Comparison of ENCODE assay signal across 17 mouse cellular contexts in the genomic region with DNA sequence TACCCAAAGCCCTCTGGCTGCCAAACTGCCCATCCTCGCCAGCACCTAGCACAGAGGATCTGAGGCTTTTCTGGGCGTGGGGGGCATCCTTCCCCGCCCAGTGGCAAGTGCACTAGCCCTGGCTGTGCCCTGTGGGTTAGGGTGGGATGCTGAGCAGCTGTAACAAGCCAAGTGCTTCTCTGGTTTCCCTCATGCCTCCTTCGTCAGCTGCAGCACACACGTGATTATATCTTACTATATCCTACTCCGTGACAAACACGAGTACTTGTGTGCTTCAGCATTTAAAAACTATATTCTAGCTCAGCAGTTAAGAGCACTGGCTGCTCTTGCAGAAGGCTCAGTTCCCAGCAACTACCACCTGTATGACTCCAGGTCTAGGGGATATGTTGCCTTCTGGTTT. TPM values are rescaled to one million over a fixed set of nuclear protein-coding genes. Genes with fewer than 3 reads are reported as not detected.
DNase-seq lines count a peak whose midpoint lies in the region; ATAC-seq lines count a peak whose summit lies in the region.
"Had no signal": no experiment of that assay in that cellular context is flagged by ENCODE, and none has a peak within 500 bp of the region (broad histone marks: within the 10 kb centered on the region; RNA-seq: fewer than 3 reads in every experiment).

No protein-coding gene starts in this region.

- H3K27ac ChIP-seq in kidney, embryonic 15.5 days: peak overlapping the region; percentile 78
- 0 out of 2 replicates have a peak overlapping the region, but pooled peaks have one; percentile 8 for H3K27ac ChIP-seq in embryonic facial prominence, embryonic 13.5 days
- H3K27ac ChIP-seq in stomach, embryonic 15.5 days: peak overlapping the region; percentile 65; the same call in 1 of the 2 replicates
- H3K27ac ChIP-seq: gastrocnemius, adult 2 months; heart, adult 2 months; neural tube, embryonic 12.5 days had no signal

- no peak overlapping the region for H3K9ac ChIP-seq in kidney, embryonic 15.5 days
- H3K9ac ChIP-seq in embryonic facial prominence, embryonic 13.5 days: no peak overlapping the region
- no peak overlapping the region for H3K9ac ChIP-seq in stomach, embryonic 15.5 days
- H3K9ac ChIP-seq: embryonic facial prominence, embryonic 12.5 days; forebrain, postnatal 0 days; hindbrain, embryonic 12.5 days; liver, postnatal 0 days; neural tube, embryonic 12.5 days had no signal

- H3K4me3 ChIP-seq in kidney, embryonic 15.5 days (replicated peaks): no peak overlapping the region
- no peak overlapping the region for H3K4me3 ChIP-seq in embryonic facial prominence, embryonic 13.5 days
- no peak overlapping the region for H3K4me3 ChIP-seq in stomach, embryonic 15.5 days (replicated peaks)
- H3K4me3 ChIP-seq: embryonic facial prominence, embryonic 12.5 days; gastrocnemius, adult 2 months; heart, adult 2 months; hindbrain, embryonic 12.5 days; neural tube, embryonic 12.5 days had no signal

- 76% methylated on average over 7 of the region's 7 CpGs for WGBS in kidney, embryonic 15.5 days
- WGBS in embryonic facial prominence, embryonic 13.5 days: 62% methylated on average over 7 of the region's 7 CpGs
- 79% methylated on average over 7 of the region's 7 CpGs for WGBS in stomach, embryonic 15.5 days

- H3K9me3 ChIP-seq in kidney, embryonic 15.5 days (replicated peaks): no peaks in the 10 kb centered on the region
- H3K9me3 ChIP-seq in embryonic facial prominence, embryonic 13.5 days: no peaks in the 10 kb centered on the region
- no peaks in the 10 kb centered on the region for H3K9me3 ChIP-seq in stomach, embryonic 15.5 days
- H3K9me3 ChIP-seq: embryonic facial prominence, embryonic 12.5 days; hindbrain, embryonic 12.5 days; neural tube, embryonic 12.5 days had no signal

- no peak for ATAC-seq in kidney, embryonic 15.5 days (replicated peaks; ENCODE audit: low FRiP score)
- no peak for ATAC-seq in embryonic facial prominence, embryonic 13.5 days (ENCODE audit: insufficient number of reproducible peaks, insufficient read depth, low FRiP score, low TSS enrichment, low read depth)
- no peak for ATAC-seq in stomach, embryonic 15.5 days (ENCODE audit: insufficient read depth, low FRiP score, low read depth)
- ATAC-seq: forebrain, postnatal 0 days; liver, postnatal 0 days had no signal

- H3K4me2 ChIP-seq in kidney, embryonic 15.5 days: no peak overlapping the region
- H3K4me2 ChIP-seq in embryonic facial prominence, embryonic 13.5 days: no peak overlapping the region
- H3K4me2 ChIP-seq in stomach, embryonic 15.5 days: no peak overlapping the region

- no peaks in the 10 kb centered on the region for H3K27me3 ChIP-seq in kidney, embryonic 15.5 days
- H3K27me3 ChIP-seq in embryonic facial prominence, embryonic 13.5 days: no peaks in the 10 kb centered on the region
- no peaks in the 10 kb centered on the region for H3K27me3 ChIP-seq in stomach, embryonic 15.5 days (replicated peaks)
- H3K27me3 ChIP-seq: embryonic facial prominence, embryonic 12.5 days; neural tube, embryonic 12.5 days had no signal

- H3K36me3 ChIP-seq in kidney, embryonic 15.5 days: no peaks in the 10 kb centered on the region
- no peaks in the 10 kb centered on the region for H3K36me3 ChIP-seq in embryonic facial prominence, embryonic 13.5 days
- H3K36me3 ChIP-seq in stomach, embryonic 15.5 days: no peaks in the 10 kb centered on the region
- H3K36me3 ChIP-seq: embryonic facial prominence, embryonic 12.5 days; hindbrain, embryonic 12.5 days; neural tube, embryonic 12.5 days had no signal

- DNase-seq in kidney, postnatal 4 days: no peak
- DNase-seq in right cerebral cortex, adult 18-20 months: peak; percentile 50
- no peak for DNase-seq in right cerebral cortex, postnatal 10 days (ENCODE audit: low spot score in 2 of 2)
- no peak for DNase-seq in spleen, postnatal 10 days (ENCODE audit: low spot score in 2 of 2)
- DNase-seq: cerebellum, adult 9-10 months; forebrain, postnatal 0 days; gastrocnemius, adult 2 months; heart, adult 2 months; layer of hippocampus, adult 9-11 months; liver, postnatal 0 days; thymus, postnatal 14 days had no signal

- peaks cover 24% of the 10 kb centered on the region for H3K4me1 ChIP-seq in kidney, embryonic 15.5 days
- H3K4me1 ChIP-seq in embryonic facial prominence, embryonic 13.5 days: peaks cover 25% of the 10 kb centered on the region
- peaks cover 7% of the 10 kb centered on the region for H3K4me1 ChIP-seq in stomach, embryonic 15.5 days

RNA-seq across cellular contexts. Expression of a gene that starts 44.7 kb away (rescaled TPM):
- 25.0 and 26.5 TPM in 2 replicates for polyA plus RNA-seq in kidney, embryonic 15.5 days (2015; fragmentation: Nextera tagmentation; extraction: Ambion mirVana)
- polyA plus RNA-seq in embryonic facial prominence, embryonic 13.5 days (2015; fragmentation: Nextera tagmentation; extraction: Ambion mirVana): 29.8 and 30.9 TPM in 2 replicates
- polyA plus RNA-seq in stomach, embryonic 15.5 days (2015; fragmentation: Nextera tagmentation; extraction: Ambion mirVana): 17.5 and 19.6 TPM in 2 replicates

Comparison
In these comparisons a context has a peak if more than half of its experiments do, and no peak if none do; other contexts are left out.
1. H3K27ac ChIP-seq: peak in every context shown above with its lines; median percentile 78 in kidney, embryonic 15.5 days; 65 in stomach, embryonic 15.5 days; 8 in embryonic facial prominence, embryonic 13.5 days.